Mouse (Mus musculus): ENCODE results near the gene Zfp1.

DNA sequence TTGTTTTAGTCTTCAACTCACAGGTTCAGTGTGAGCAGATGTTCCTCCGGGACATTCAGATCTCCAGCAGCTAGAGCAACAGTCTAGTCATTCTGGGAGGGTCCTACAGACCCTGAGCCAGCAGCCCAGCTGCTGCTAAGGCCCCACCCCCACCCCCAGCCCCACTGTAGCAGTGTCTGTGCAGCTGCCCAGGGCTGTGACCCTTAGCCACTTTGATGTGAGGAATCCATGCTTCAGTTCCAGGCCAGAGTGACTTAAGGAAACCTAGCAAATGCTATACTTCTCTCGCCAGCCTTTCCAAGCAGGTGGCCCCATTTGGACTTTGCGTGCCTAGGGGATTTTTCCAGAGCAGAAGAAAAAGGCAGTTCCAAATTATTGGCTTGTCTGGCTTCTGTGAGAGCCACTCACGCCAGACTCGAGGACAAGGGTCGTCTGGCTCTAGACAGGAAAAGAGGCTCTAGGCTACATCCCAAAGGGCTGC is 50.1 kb downstream of the Zfp1 start:
- TF ChIP-seq CTCF (IDR thresholded peaks at IDR 0.05; ENCODE audit: control insufficient read depth, insufficient read depth, insufficient read length) (no peak), FOSL1 (IDR thresholded peaks at IDR 0.05; ENCODE audit: insufficient read depth, low read length, poor library complexity, severe bottlenecking) (no peak), MAX (IDR thresholded peaks at IDR 0.05) (no peak)

Measured in C2C12 (cell line).